ENCODE assay signal across 22 mouse cellular contexts in the genomic region with DNA sequence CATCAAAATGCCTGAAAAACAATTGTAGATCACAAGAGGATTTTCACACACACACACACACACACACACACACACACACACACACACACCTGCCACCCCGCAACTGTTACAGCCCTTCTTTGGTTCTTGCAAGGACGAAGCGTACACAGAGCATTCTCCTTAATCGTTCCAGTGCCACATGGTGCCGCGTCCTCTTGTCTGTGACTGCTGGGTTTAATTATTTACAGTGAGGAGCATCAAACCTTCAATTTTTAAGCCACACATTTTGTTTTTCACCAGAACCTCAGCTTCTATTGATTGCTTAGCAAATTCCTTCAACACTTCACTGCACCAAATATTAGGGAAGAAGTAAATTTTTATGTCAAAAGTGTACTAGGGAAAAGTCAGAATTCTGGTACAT. TPM values are rescaled to one million over a fixed set of nuclear protein-coding genes. Genes with fewer than 3 reads are reported as not detected.
DNase-seq lines count a peak whose midpoint lies in the region; ATAC-seq and TF ChIP-seq lines count a peak whose summit lies in the region.
"Had no signal": no experiment of that assay in that cellular context is flagged by ENCODE, and none has a peak within 500 bp of the region (broad histone marks: within the 10 kb centered on the region; RNA-seq: fewer than 3 reads in every experiment).

No protein-coding gene starts in this region.

- H3K4me2 ChIP-seq in kidney, embryonic 16.5 days (replicated peaks; ENCODE audit: low read depth, low read length): no peak overlapping the region
- H3K4me2 ChIP-seq: embryonic facial prominence, embryonic 12.5 days; forebrain, embryonic 15.5 days; hindbrain, embryonic 12.5 days had no signal

- H3K36me3 ChIP-seq in kidney, adult 2 months (ENCODE audit: control insufficient read depth, insufficient read depth, low read length): no peaks in the 10 kb centered on the region; the same call in 1 of the 2 replicates
- H3K36me3 ChIP-seq in kidney, embryonic 16.5 days (ENCODE audit: insufficient read depth, low read length): no peaks in the 10 kb centered on the region
- H3K36me3 ChIP-seq: embryonic facial prominence, embryonic 12.5 days; forebrain, embryonic 15.5 days; G1E; heart, embryonic 10.5 days; hindbrain, embryonic 12.5 days had no signal

- peaks cover 24% of the 10 kb centered on the region; the same call in 1 of the 2 replicates for H3K4me1 ChIP-seq in kidney, adult 2 months (ENCODE audit: control insufficient read depth, insufficient read depth, low read length)
- no peaks in the 10 kb centered on the region for H3K4me1 ChIP-seq in kidney, embryonic 16.5 days (ENCODE audit: insufficient read depth, low read length)
- H3K4me1 ChIP-seq: embryonic facial prominence, embryonic 12.5 days; forebrain, embryonic 15.5 days had no signal

- no peak for TF ChIP-seq POLR2A in kidney, adult 2 months (IDR thresholded peaks at IDR 0.05; ENCODE audit: low read depth, low read length)

- peak; percentile 57 for DNase-seq in heart, adult 11 months
- DNase-seq in heart, adult 8-10 months (ENCODE audit: low spot score): no peak
- DNase-seq in kidney, adult 2 months: peak; percentile 86
- peak; percentile 60 to 74 for DNase-seq in kidney, postnatal 25 days
- no peak for DNase-seq in urinary bladder, postnatal 36 days (ENCODE audit: low spot score in 2 of 2)
- no peak for DNase-seq in right cerebral cortex, postnatal 36 days (ENCODE audit: low spot score in 2 of 2)
- no peak for DNase-seq in retina, embryonic 14.5 days (ENCODE audit: low spot score)
- DNase-seq: adrenal gland, postnatal 10 days; B cell, adult 2 months; cerebellum, adult 11 months; cerebellum, adult 9-10 months; cerebellum, postnatal 25 days; gastrocnemius, postnatal 14 days; heart, postnatal 10 days; heart, postnatal 4 days had no signal

- TF ChIP-seq CTCF in kidney, adult 2 months (conservative IDR thresholded peaks at IDR 0.05; ENCODE audit: insufficient read depth, insufficient read length, low read depth, low read length): no peak

- 43% methylated on average over 6 of the region's 6 CpGs for WGBS in kidney, adult 2 months
- 54% methylated on average over 6 of the region's 6 CpGs for WGBS in kidney, embryonic 16.5 days

- peak; percentile 70; the same call in 1 of the 2 replicates for ATAC-seq in kidney, embryonic 16.5 days (ENCODE audit: low FRiP score, low TSS enrichment)
- ATAC-seq: CD4-positive, CD25-positive, alpha-beta regulatory T cell, adult 4 months; forebrain, embryonic 15.5 days had no signal

- peak overlapping the region; percentile 95 for H3K27ac ChIP-seq in kidney, adult 2 months (ENCODE audit: insufficient read depth, low read depth, low read length)
- 0 out of 2 replicates have a peak overlapping the region, but pooled peaks have one; percentile 34 for H3K27ac ChIP-seq in kidney, embryonic 16.5 days (ENCODE audit: low read length)
- H3K27ac ChIP-seq: embryonic facial prominence, embryonic 12.5 days; forebrain, embryonic 15.5 days; heart, embryonic 10.5 days; hindbrain, embryonic 12.5 days had no signal

- no peaks in the 10 kb centered on the region for H3K27me3 ChIP-seq in kidney, adult 2 months (replicated peaks; ENCODE audit: control insufficient read depth, insufficient read depth, low read length)
- H3K27me3 ChIP-seq in kidney, embryonic 16.5 days (ENCODE audit: insufficient read depth, low read length): no peaks in the 10 kb centered on the region
- H3K27me3 ChIP-seq: embryonic facial prominence, embryonic 12.5 days; forebrain, embryonic 15.5 days; hindbrain, embryonic 12.5 days had no signal

- no peak overlapping the region for H3K4me3 ChIP-seq in kidney, adult 2 months (ENCODE audit: insufficient read depth, low read depth, low read length)
- H3K4me3 ChIP-seq in kidney, embryonic 16.5 days (ENCODE audit: low read length): no peak overlapping the region
- H3K4me3 ChIP-seq: embryonic facial prominence, embryonic 12.5 days; forebrain, embryonic 15.5 days; heart, embryonic 10.5 days; hindbrain, embryonic 12.5 days had no signal

- no peak overlapping the region for H3K9ac ChIP-seq in kidney, embryonic 16.5 days (replicated peaks; ENCODE audit: low read length)
- H3K9ac ChIP-seq: embryonic facial prominence, embryonic 12.5 days; forebrain, embryonic 15.5 days; hindbrain, embryonic 12.5 days had no signal

- no peaks in the 10 kb centered on the region for H3K9me3 ChIP-seq in kidney, embryonic 16.5 days (ENCODE audit: low read length)
- H3K9me3 ChIP-seq: embryonic facial prominence, embryonic 12.5 days; forebrain, embryonic 15.5 days; G1E; heart, embryonic 10.5 days; hindbrain, embryonic 12.5 days had no signal

RNA-seq across cellular contexts. Expression of gene Lrp2, which starts 15.3 kb away (rescaled TPM):
- total RNA-seq in heart, adult 8-10 months (2022): 1 to 10 TPM in 3 of 4 experiments, under 1 TPM in 1; 0.57 to 1.6 (median 1.1) TPM
- polyA plus RNA-seq in kidney, adult 2 months (2012; rRNA removed): 283 and 389 TPM in 2 replicates
- 21.4 and 23.0 TPM in 2 replicates for polyA plus RNA-seq in kidney, embryonic 16.5 days (2015; fragmentation: Nextera tagmentation; extraction: Ambion mirVana)
- total RNA-seq: gastrocnemius, postnatal 14 days had no signal
- polyA plus RNA-seq: G1E had no signal

Comparison
In these comparisons a context has a peak if more than half of its experiments do, and no peak if none do; other contexts are left out.
1. DNase-seq: peak in heart, adult 11 months (single experiment), kidney, adult 2 months (single experiment) and kidney, postnatal 25 days (2 of 2); none in heart, adult 8-10 months (single experiment), urinary bladder, postnatal 36 days (0 of 2), right cerebral cortex, postnatal 36 days (0 of 2) and retina, embryonic 14.5 days (single experiment).
2. RNA of gene Lrp2, which starts 15.3 kb away (polyA plus RNA-seq): 283 to 389 TPM in kidney, adult 2 months; 21.4 to 23.0 TPM in kidney, embryonic 16.5 days; every median in the first group is over 10 times any median in the second.